Mouse (Mus musculus): ENCODE data around the gene Sec1. TPM values are rescaled to one million over a fixed set of nuclear protein-coding genes. Genes with fewer than 3 reads are reported as not detected.
A peak's percentile ranks its signal among the peaks of the same experiment; 100 is the strongest.

Gene Sec1
- polyA plus RNA-seq (2015; fragmentation: Nextera tagmentation; extraction: Ambion mirVana) = 0.21 and 0.42 TPM in 2 replicates

GRCm38 (mm10) chr7:45693921-45694591 is at the start of gene Sec1:
TSS of gene Sec1 (minus strand) at chr7:45694402.
- no peak within 1 kb of the TSS for H3K4me3 ChIP-seq
- H3K4me2 ChIP-seq = no peak within 1 kb of the TSS
- ATAC-seq (ENCODE audit: borderline replicate concordance, extremely low read depth, low FRiP score, low TSS enrichment) = peak; percentile 20; the same call in 1 of the 2 replicates
- H3K4me1 ChIP-seq = no peaks in the 10 kb centered on the region
- H3K36me3 ChIP-seq = no peaks in the 10 kb centered on the region
- H3K27me3 ChIP-seq = peaks cover 9% of the 10 kb centered on the region
- WGBS = 88% methylated on average over 50 of the region's 50 CpGs
- H3K9ac ChIP-seq = no peak within 1 kb of the TSS
- no peaks in the 10 kb centered on the region for H3K9me3 ChIP-seq
- no peak within 1 kb of the TSS for H3K27ac ChIP-seq

- 0 out of 2 replicates have a peak, but pooled peaks have one; percentile 35 for ATAC-seq (ENCODE audit: borderline replicate concordance, extremely low read depth, low FRiP score, low TSS enrichment)
- H3K4me3 ChIP-seq = peak overlapping the region; percentile 33
Measured at GRCm38 (mm10) chr7:45742338-45742737, 48.1 kb upstream of the Sec1 start.

GRCm38 (mm10) chr7:45741777-45742176 is 47.6 kb upstream of the Sec1 start:
- 0 out of 2 replicates have a peak, but pooled peaks have one; percentile 66 for ATAC-seq (ENCODE audit: borderline replicate concordance, extremely low read depth, low FRiP score, low TSS enrichment)
- H3K9me3 ChIP-seq = no peaks in the 10 kb centered on the region
- 0 out of 2 replicates have a peak overlapping the region, but pooled peaks have one; percentile 0 for H3K27ac ChIP-seq
- H3K9ac ChIP-seq = no peak overlapping the region
- no peaks in the 10 kb centered on the region for H3K36me3 ChIP-seq
- peak overlapping the region; percentile 53 for H3K4me2 ChIP-seq
- H3K4me1 ChIP-seq = peaks cover 9% of the 10 kb centered on the region; the same call in 1 of the 2 replicates
- 28% methylated on average over 11 of the region's 11 CpGs for WGBS
- H3K27me3 ChIP-seq = no peaks in the 10 kb centered on the region
- peak overlapping the region; percentile 33 for H3K4me3 ChIP-seq

More at GRCm38 (mm10) chr7:45742338-45742737, 48.1 kb upstream of the Sec1 start:
- no peaks in the 10 kb centered on the region for H3K9me3 ChIP-seq
- 26% methylated on average over 19 of the region's 19 CpGs for WGBS
- peak overlapping the region; percentile 53 for H3K4me2 ChIP-seq
- no peaks in the 10 kb centered on the region for H3K36me3 ChIP-seq
- H3K27ac ChIP-seq = 0 out of 2 replicates have a peak overlapping the region, but pooled peaks have one; percentile 0
- no peak overlapping the region for H3K9ac ChIP-seq
- peaks cover 9% of the 10 kb centered on the region; the same call in 1 of the 2 replicates for H3K4me1 ChIP-seq
- H3K27me3 ChIP-seq = no peaks in the 10 kb centered on the region

GRCm38 (mm10) chr7:45741308-45741707 is 47.1 kb upstream of the Sec1 start:
- Histone ChIP-seq H3K27me3 (no peaks in the 10 kb centered on the region), H3K9me3 (no peaks in the 10 kb centered on the region), H3K27ac (no peak overlapping the region), H3K4me2 (peak overlapping the region; percentile 53), H3K4me1 (peaks cover 9% of the 10 kb centered on the region; the same call in 1 of the 2 replicates), H3K4me3 (no peak overlapping the region), H3K36me3 (no peaks in the 10 kb centered on the region), H3K9ac (no peak overlapping the region)
- WGBS = 77% methylated on average over 12 of the region's 12 CpGs
- ATAC-seq (ENCODE audit: borderline replicate concordance, extremely low read depth, low FRiP score, low TSS enrichment) = no peak

GRCm38 (mm10) chr7:45739820-45740219 is 45.6 kb upstream of the Sec1 start:
- Histone ChIP-seq H3K4me3 (no peak overlapping the region), H3K27ac (no peak overlapping the region), H3K9me3 (no peaks in the 10 kb centered on the region), H3K27me3 (no peaks in the 10 kb centered on the region), H3K4me1 (peaks cover 9% of the 10 kb centered on the region; the same call in 1 of the 2 replicates), H3K36me3 (no peaks in the 10 kb centered on the region), H3K9ac (no peak overlapping the region), H3K4me2 (no peak overlapping the region)
- WGBS = 57% methylated on average over 10 of the region's 10 CpGs
- ATAC-seq (ENCODE audit: borderline replicate concordance, extremely low read depth, low FRiP score, low TSS enrichment) = no peak

- 7% methylated on average over 9 of the region's 9 CpGs for WGBS
- no peak overlapping the region for H3K27ac ChIP-seq
- peak; percentile 73 for ATAC-seq (ENCODE audit: borderline replicate concordance, extremely low read depth, low FRiP score, low TSS enrichment)
Measured at GRCm38 (mm10) chr7:45739162-45739763, 45.1 kb upstream of the Sec1 start.

GRCm38 (mm10) chr7:45733477-45733876 is 39.3 kb upstream of the Sec1 start:
- Histone ChIP-seq H3K4me2 (no peak overlapping the region), H3K4me1 (peaks cover 9% of the 10 kb centered on the region; the same call in 1 of the 2 replicates), H3K27ac (no peak overlapping the region), H3K4me3 (no peak overlapping the region), H3K9me3 (no peaks in the 10 kb centered on the region), H3K9ac (no peak overlapping the region), H3K27me3 (no peaks in the 10 kb centered on the region), H3K36me3 (peaks cover 3% of the 10 kb centered on the region; the same call in 1 of the 2 replicates)
- no peak for ATAC-seq (ENCODE audit: borderline replicate concordance, extremely low read depth, low FRiP score, low TSS enrichment)
- 74% methylated on average over 5 of the region's 5 CpGs for WGBS

More at GRCm38 (mm10) chr7:45739162-45739763, 45.1 kb upstream of the Sec1 start:
- Histone ChIP-seq H3K4me1 (peaks cover 9% of the 10 kb centered on the region; the same call in 1 of the 2 replicates), H3K27me3 (no peaks in the 10 kb centered on the region), H3K4me2 (no peak overlapping the region), H3K9ac (no peak overlapping the region), H3K36me3 (no peaks in the 10 kb centered on the region), H3K9me3 (no peaks in the 10 kb centered on the region), H3K4me3 (no peak overlapping the region)

- no peak overlapping the region for H3K4me3 ChIP-seq
- no peak overlapping the region for H3K9ac ChIP-seq
- peak; percentile 31; the same call in 1 of the 2 replicates for ATAC-seq (ENCODE audit: borderline replicate concordance, extremely low read depth, low FRiP score, low TSS enrichment)
- 16% methylated on average over 16 of the region's 16 CpGs for WGBS
- no peak overlapping the region for H3K4me2 ChIP-seq
- peaks cover 14% of the 10 kb centered on the region for H3K36me3 ChIP-seq
- H3K4me1 ChIP-seq = peaks cover 9% of the 10 kb centered on the region; the same call in 1 of the 2 replicates
- H3K9me3 ChIP-seq = no peaks in the 10 kb centered on the region
- no peak overlapping the region for H3K27ac ChIP-seq
- no peaks in the 10 kb centered on the region for H3K27me3 ChIP-seq
Measured at GRCm38 (mm10) chr7:45730727-45731431, 36.7 kb upstream of the Sec1 start.

GRCm38 (mm10) chr7:45727625-45728024 is 33.4 kb upstream of the Sec1 start:
- WGBS = 61% methylated on average over 3 of the region's 3 CpGs
- no peaks in the 10 kb centered on the region for H3K27me3 ChIP-seq
- peaks cover 45% of the 10 kb centered on the region for H3K36me3 ChIP-seq
- peaks cover 9% of the 10 kb centered on the region; the same call in 1 of the 2 replicates for H3K4me1 ChIP-seq
- H3K9me3 ChIP-seq = no peaks in the 10 kb centered on the region
- no peak overlapping the region for H3K4me2 ChIP-seq
- no peak overlapping the region for H3K9ac ChIP-seq
- no peak overlapping the region for H3K27ac ChIP-seq
- H3K4me3 ChIP-seq = no peak overlapping the region
- ATAC-seq (ENCODE audit: borderline replicate concordance, extremely low read depth, low FRiP score, low TSS enrichment) = no peak

GRCm38 (mm10) chr7:45726419-45726818 is 32.2 kb upstream of the Sec1 start:
- Histone ChIP-seq H3K9ac (no peak overlapping the region), H3K9me3 (no peaks in the 10 kb centered on the region), H3K36me3 (peaks cover 57% of the 10 kb centered on the region), H3K4me1 (peaks cover 9% of the 10 kb centered on the region; the same call in 1 of the 2 replicates), H3K4me3 (no peak overlapping the region), H3K4me2 (no peak overlapping the region), H3K27me3 (no peaks in the 10 kb centered on the region), H3K27ac (no peak overlapping the region)
- ATAC-seq (ENCODE audit: borderline replicate concordance, extremely low read depth, low FRiP score, low TSS enrichment) = no peak
- WGBS = 90% methylated on average over 10 of the region's 10 CpGs

- Histone ChIP-seq H3K4me2 (no peak within 1 kb of the TSS), H3K27ac (no peak within 1 kb of the TSS), H3K36me3 (peaks cover 63% of the 10 kb centered on the region), H3K9me3 (no peaks in the 10 kb centered on the region), H3K9ac (no peak within 1 kb of the TSS), H3K4me1 (peaks cover 7% of the 10 kb centered on the region), H3K4me3 (no peak within 1 kb of the TSS), H3K27me3 (no peaks in the 10 kb centered on the region)
- ATAC-seq (ENCODE audit: borderline replicate concordance, extremely low read depth, low FRiP score, low TSS enrichment) = no peak
- 89% methylated on average over 11 of the region's 11 CpGs for WGBS
Measured at GRCm38 (mm10) chr7:45725713-45726112, 31.5 kb upstream of the Sec1 start, which contains the start of gene Spaca4. TSS of gene Spaca4 (minus strand) at chr7:45725813.
